Mouse (Mus musculus) cerebellum, adult 9-10 months (tissue): ENCODE data around the gene Lpcat3.

Source experiments
- DNase-seq: peaks from one replicate; pipeline ENCODE4 v3.0.0; 2022

Gene Lpcat3

GRCm38 (mm10) chr6:124740211-124740887, 77.5 kb downstream of the Lpcat3 start:
- DNase-seq = peak; percentile 74

GRCm38 (mm10) chr6:124740888-124741761, 78.3 kb downstream of the Lpcat3 start, which contains the start of gene Grcc10:
Gene Grcc10 (minus strand): TSS chr6:124741374.
- peak; percentile 90 for DNase-seq

DNA sequence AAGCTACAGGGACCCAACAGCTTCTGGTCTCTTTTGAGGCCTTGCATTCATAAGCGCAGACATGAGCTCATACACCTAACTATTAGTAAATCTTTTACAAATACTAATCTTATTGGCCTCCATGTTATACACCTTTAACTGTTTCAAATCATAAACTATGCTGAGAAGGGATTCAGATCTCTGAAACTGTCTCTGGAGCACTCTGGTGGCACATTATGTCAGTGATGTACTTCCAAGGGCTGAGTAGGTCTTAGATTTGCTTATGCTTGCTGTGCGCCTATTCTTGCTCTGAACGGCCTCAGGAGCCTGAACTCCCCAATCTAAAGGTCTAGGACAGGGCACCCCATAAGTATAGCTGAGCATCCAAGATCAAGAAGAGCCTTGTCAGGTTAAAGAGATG, 79.0 kb downstream of the Lpcat3 start:
- DNase-seq = no peak

DNA sequence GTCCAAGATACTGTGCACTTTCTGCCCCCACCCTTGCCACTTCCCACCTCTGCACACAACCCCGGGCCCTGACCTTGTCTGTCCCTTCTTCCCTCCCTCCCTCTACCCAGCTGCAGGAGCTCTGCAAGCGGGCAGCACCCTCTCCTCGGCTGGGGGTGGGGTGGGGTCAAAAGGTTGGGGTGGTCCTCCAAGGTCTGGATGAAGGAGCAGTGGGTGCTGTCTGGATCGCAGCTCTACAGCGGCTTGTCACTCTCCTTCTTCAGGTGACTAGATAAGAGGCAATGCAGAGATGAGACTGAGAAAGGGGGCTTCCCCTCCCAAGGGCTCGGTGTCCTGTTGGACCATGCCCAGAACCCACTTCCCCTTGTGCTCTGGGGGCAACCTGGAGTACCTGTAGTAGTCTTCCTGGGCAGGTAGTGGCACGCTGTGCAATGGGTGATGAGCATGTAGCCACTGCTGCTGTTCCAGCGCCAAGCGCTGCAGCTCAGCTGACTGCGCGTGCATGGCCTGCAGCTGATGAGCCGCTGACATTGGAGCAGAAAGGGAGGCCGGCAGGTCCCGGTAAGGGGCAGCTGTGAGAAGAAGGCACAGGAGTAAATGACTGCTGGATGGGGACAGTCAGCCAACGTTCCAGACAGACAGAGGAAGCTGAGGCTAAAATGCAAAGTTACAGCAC, 80.2 kb downstream of the Lpcat3 start:
- DNase-seq = peak; percentile 67

- no peak for DNase-seq
Measured at GRCm38 (mm10) chr6:124743647-124744046, 80.8 kb downstream of the Lpcat3 start.

DNA sequence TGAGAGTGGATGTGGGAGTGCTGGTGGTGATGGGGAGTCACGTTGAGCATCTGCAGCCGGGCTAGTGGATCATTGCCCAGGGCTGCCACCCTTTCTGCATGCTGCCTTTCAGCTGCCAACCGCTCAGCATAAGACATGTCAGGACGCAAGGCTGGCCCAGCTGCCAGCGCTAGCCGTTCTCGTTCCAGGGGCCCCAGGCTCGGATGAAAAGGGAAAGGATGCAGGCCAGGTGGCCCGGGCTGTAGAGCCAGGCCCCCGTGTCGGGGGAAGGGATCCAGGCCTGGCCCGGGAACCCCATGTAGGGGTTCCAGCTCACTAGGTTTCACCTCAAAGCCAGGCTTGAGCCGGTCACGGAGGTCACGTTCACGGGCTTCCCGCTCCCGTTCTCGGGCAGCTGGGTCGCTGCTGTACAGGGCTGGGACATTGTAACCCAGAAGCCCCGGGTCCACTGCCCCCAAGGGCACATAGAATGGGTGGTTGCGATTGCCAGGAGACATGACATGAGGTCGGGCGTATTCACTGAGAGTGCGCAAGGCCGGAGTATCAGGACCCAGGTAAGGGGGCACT, 82.0 kb downstream of the Lpcat3 start:
- peak; percentile 82 for DNase-seq

DNA sequence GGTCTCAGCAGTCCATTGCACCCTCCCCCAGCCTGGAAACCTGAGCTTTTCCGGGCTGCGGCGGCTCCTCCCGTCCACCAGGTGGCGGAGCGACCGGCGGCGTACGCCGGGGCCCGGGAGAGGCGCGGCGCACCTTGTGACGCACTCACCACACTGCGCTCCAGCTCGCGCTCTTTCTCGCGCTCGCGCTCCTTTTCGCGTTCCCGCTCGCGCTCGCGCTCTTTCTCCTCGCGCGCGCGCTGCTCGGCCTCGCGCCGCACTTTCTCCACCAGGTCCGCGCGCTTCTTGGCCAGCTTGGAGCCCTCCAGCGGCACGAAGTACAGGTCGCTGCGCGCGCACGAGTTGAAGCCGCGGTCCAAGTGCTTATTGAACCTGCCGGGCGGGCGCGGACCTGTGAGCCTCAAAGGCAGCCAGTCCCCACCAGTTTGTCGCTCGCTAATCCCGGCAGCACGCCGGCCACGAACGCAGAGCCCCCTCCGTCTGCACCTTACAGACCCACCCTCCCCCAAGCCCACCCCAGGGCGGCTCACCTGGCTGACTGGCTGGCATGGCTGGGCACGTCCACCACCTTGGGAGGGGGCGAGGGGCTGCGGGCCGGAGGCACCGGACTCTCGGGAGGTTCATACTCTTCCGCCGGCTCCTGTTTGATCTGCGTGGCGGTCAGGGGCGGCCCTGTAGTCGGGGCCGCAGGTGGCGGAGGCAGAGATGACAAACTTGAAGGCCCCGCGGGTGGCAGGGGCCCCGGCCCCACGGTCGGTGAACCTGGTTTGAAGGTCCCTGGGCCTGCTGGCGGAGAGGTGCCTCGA, 82.9 kb downstream of the Lpcat3 start:
- peak; percentile 97 for DNase-seq

- DNase-seq = no peak
Measured at GRCm38 (mm10) chr6:124746296-124746605, 83.4 kb downstream of the Lpcat3 start.

DNA sequence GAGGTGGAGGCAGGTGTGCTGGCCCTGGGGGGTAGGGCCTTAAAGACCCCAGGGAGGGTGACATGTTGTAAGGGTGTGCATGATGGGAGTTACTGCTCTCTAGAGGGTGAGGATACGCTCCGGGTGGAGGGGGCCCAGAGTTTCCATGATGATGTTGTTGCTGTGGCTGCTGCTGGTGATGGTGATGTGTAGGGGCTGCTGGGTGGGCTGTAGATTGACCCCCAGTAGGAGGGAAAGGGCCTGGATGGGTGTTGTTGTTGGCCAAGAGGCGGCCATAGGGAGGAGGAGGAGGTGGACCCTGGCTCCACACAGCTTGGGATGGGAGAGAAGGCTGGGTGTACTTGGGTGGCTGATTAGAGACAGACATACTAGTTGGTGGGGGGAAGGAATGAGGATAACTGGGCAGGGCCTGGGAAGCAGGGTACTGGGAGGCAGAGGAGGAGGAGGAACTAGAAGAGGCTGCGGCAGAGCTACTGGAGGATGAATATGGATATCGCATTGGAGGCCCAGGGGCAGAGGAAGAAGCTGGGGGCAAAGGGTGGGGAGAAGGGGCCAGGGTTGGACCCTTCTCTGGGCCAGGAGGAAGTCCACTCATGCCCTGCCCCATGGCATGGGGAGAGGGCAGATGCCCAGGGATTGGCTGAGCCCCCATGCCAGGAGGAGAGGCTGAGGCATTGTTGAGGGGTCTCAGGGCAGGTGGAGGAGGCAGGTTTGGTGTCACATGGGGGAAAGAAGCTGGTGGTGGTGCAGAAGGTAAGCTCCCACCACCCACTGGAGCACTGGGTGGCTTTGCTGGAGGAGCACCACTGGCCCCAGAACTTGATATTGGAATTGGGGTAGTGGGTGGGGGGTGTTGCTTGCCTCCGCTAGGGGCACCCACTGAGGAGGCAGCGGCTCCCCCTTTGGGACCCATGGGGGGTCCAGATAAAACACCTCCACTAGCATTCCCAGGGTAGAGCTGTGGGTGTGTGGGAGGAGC, 84.1 kb downstream of the Lpcat3 start:
- DNase-seq = peak; percentile 58

DNA sequence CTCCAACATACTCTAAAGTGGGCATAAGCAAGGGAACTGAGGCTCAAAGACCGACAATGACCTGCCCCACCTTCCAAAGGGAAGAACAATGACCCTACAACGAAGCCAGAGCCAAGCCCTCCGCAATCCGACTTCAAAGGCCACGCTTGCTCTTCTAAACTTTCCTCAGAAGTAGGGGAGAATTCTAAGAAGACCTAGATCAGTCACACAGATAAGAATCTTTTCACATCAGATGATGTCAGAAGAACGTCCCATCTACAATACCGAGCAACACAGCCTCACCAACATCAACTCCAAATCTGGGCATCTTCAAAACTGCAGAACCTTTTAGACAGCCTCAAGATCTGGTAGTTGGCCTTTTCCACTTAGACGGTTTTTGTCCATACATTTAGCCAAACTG, 87.6 kb downstream of the Lpcat3 start:
- DNase-seq = peak; percentile 6

- peak; percentile 42 for DNase-seq
Measured at GRCm38 (mm10) chr6:124753861-124754260, 91.0 kb downstream of the Lpcat3 start.
